Mouse (Mus musculus): ENCODE results near the gene Elfn1. TPM values are rescaled to one million over a fixed set of nuclear protein-coding genes. Genes with fewer than 3 reads are reported as not detected.

Elfn1 gene
- total and polyA plus RNA-seq, 3 experiments: 0.04 to 0.06 TPM; not detected in 1

DNA sequence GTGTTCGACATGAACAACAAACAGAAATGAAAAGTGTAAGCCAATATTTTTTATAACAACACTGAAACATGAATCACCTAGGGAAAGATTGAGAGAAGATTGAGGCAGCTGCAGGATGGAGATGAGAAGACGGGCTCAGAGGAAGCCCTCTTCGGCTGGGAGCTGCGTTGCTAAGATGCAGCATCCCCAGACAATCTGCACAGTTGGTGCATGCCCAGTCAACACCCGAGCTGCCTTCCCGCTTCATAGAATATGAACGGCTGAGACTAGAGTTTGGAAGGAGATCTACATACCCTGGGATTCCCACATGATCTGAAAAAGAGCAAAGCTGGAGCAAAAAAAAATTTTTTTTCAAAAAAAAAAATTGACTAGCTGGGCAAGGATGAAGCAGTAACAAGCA, 111.0 kb downstream of the Elfn1 start:
- Histone ChIP-seq H3K27me3 (replicated peaks) (no peaks in the 10 kb centered on the region), H3K79me2 (replicated peaks; ENCODE audit: control insufficient read depth, extremely low read depth, insufficient read depth, poor library complexity, severe bottlenecking) (no peaks in the 10 kb centered on the region), H3K9me3 (replicated peaks; ENCODE audit: low read length) (no peaks in the 10 kb centered on the region), H3K4me2 (ENCODE audit: insufficient read depth, low read depth, poor library complexity, severe bottlenecking) (no peak overlapping the region), H3K4me3 (replicated peaks in 1 of 3; ENCODE audit: low read depth in 2 of 3, low read length in 2 of 3, poor library complexity in 1 of 3) (no peak overlapping the region), H3K9ac (ENCODE audit: insufficient read depth, low read depth) (no peak overlapping the region), H3K27ac (ENCODE audit: insufficient read depth, low read depth) (no peak overlapping the region), H3K36me3 (replicated peaks in 1 of 2; ENCODE audit: control insufficient read depth in 1 of 2, insufficient read depth in 1 of 2, low read length in 1 of 2) (peaks cover 0 to 20% of the 10 kb centered on the region in 2 experiments), H3K4me1 (ENCODE audit: control insufficient read depth in 1 of 2, insufficient read depth in 2 of 2) (peaks cover 8 to 46% of the 10 kb centered on the region in 2 experiments)
- in situ Hi-C loops (cut with MboI; ENCODE audit: low pct_ligation_motif_present, low pct_unique_long_range_greater_than_20kb, low sequenced_read_pairs): no loop called here
- TF ChIP-seq GABPA (IDR thresholded peaks at IDR 0.05; ENCODE audit: insufficient replicate concordance, low read depth, low read length) (no peak), ZNF384 (IDR thresholded peaks at IDR 0.05; ENCODE audit: low read depth, low read length) (no peak), MYC (IDR thresholded peaks at IDR 0.05; ENCODE audit: low read depth, low read length) (no peak), UBTF (IDR thresholded peaks at IDR 0.05; ENCODE audit: low read depth, low read length) (no peak), TCF12 (IDR thresholded peaks at IDR 0.05; ENCODE audit: low read depth, low read length) (no peak), NRF1 (IDR thresholded peaks at IDR 0.05; ENCODE audit: low read depth, low read length) (no peak), PAX5 (IDR thresholded peaks at IDR 0.05; ENCODE audit: low read length) (no peak), MAX (IDR thresholded peaks at IDR 0.05; ENCODE audit: low read length) (no peak), ELF1 (IDR thresholded peaks at IDR 0.05; ENCODE audit: low read depth, low read length) (no peak), ETS1 (conservative IDR thresholded peaks at IDR 0.05; ENCODE audit: low read depth, low read length) (no peak), RAD21 (IDR thresholded peaks at IDR 0.05; ENCODE audit: low read depth, low read length) (no peak), MAFK (IDR thresholded peaks at IDR 0.05; ENCODE audit: insufficient replicate concordance, low read length) (no peak), CHD1 (IDR thresholded peaks at IDR 0.05; ENCODE audit: low read depth, low read length) (no peak), E2F4 (IDR thresholded peaks at IDR 0.05; ENCODE audit: insufficient replicate concordance, low read depth, low read length) (no peak)
- no peak for DNase-seq (ENCODE audit: extremely low read depth)
- dilution Hi-C loops (cut with MboI; ENCODE audit: extremely low pct_ligation_motif_present, extremely low pct_unique_long_range_greater_than_20kb, low sequenced_read_pairs): no loop called here

DNA sequence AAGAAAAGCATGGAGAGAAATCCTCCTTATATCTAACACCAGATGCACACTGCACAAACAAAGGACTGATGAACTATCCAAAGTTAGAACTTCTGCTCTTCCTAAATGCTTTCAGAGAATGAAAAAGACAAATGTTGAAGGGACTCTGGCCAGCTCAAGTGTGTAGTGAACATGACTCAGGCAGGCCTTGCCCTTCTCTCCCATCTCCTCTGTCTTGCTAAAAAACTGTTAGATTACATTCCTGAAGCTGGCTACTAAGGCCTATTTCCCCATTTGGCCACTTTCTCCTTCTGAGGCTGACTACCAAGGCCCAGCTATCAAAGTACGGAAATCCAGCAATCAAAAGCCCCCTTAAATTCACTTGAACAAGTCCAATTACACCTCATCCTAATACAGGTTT, 111.9 kb downstream of the Elfn1 start:
- Histone ChIP-seq H3K4me3 (replicated peaks in 1 of 3; ENCODE audit: low read depth in 2 of 3, low read length in 2 of 3, poor library complexity in 1 of 3) (no peak overlapping the region), H3K4me1 (ENCODE audit: control insufficient read depth in 1 of 2, insufficient read depth in 2 of 2) (peaks cover 8 to 53% of the 10 kb centered on the region in 2 experiments), H3K4me2 (ENCODE audit: insufficient read depth, low read depth, poor library complexity, severe bottlenecking) (no peak overlapping the region), H3K36me3 (replicated peaks in 1 of 2; ENCODE audit: control insufficient read depth in 1 of 2, insufficient read depth in 1 of 2, low read length in 1 of 2) (peaks cover 0 to 26% of the 10 kb centered on the region in 2 experiments), H3K27me3 (replicated peaks) (no peaks in the 10 kb centered on the region), H3K9ac (ENCODE audit: insufficient read depth, low read depth) (no peak overlapping the region), H3K79me2 (replicated peaks; ENCODE audit: control insufficient read depth, extremely low read depth, insufficient read depth, poor library complexity, severe bottlenecking) (no peaks in the 10 kb centered on the region), H3K27ac (ENCODE audit: insufficient read depth, low read depth) (no peak overlapping the region), H3K9me3 (replicated peaks; ENCODE audit: low read length) (no peaks in the 10 kb centered on the region)
- dilution Hi-C loops (cut with MboI; ENCODE audit: extremely low pct_ligation_motif_present, extremely low pct_unique_long_range_greater_than_20kb, low sequenced_read_pairs) (no loop called here), in situ Hi-C loops (cut with MboI; ENCODE audit: low pct_ligation_motif_present, low pct_unique_long_range_greater_than_20kb, low sequenced_read_pairs) (no loop called here)
- no peak for DNase-seq (ENCODE audit: extremely low read depth)
- TF ChIP-seq RCOR1 (conservative IDR thresholded peaks at IDR 0.05; ENCODE audit: low read depth, low read length) (no peak), EP300 (IDR thresholded peaks at IDR 0.05; ENCODE audit: low read length) (no peak), E2F4 (IDR thresholded peaks at IDR 0.05; ENCODE audit: insufficient replicate concordance, low read depth, low read length) (no peak), CHD1 (IDR thresholded peaks at IDR 0.05; ENCODE audit: low read depth, low read length) (no peak), POLR2AphosphoS2 (IDR thresholded peaks at IDR 0.05; ENCODE audit: low read depth, low read length) (no peak), MEF2A (IDR thresholded peaks at IDR 0.05; ENCODE audit: borderline replicate concordance, low read depth, low read length) (no peak), USF2 (conservative IDR thresholded peaks at IDR 0.05; ENCODE audit: low read depth, low read length) (no peak), HCFC1 (IDR thresholded peaks at IDR 0.05; ENCODE audit: low read depth, low read length) (no peak), MAFK (IDR thresholded peaks at IDR 0.05; ENCODE audit: insufficient replicate concordance, low read length) (no peak), POLR2A (IDR thresholded peaks at IDR 0.05; ENCODE audit: low read depth, low read length) (no peak), ELF1 (IDR thresholded peaks at IDR 0.05; ENCODE audit: low read depth, low read length) (no peak), ZC3H11A (IDR thresholded peaks at IDR 0.05; ENCODE audit: low read depth, low read length) (no peak), MAX (IDR thresholded peaks at IDR 0.05; ENCODE audit: low read length) (no peak), CHD2 (IDR thresholded peaks at IDR 0.05; ENCODE audit: low read length) (no peak), MXI1 (IDR thresholded peaks at IDR 0.05; ENCODE audit: low read depth, low read length) (no peak), RAD21 (IDR thresholded peaks at IDR 0.05; ENCODE audit: low read depth, low read length) (no peak), USF1 (IDR thresholded peaks at IDR 0.05; ENCODE audit: low read depth, low read length) (no peak), MYC (IDR thresholded peaks at IDR 0.05; ENCODE audit: low read depth, low read length) (no peak), JUN (IDR thresholded peaks at IDR 0.05; ENCODE audit: insufficient read depth, low read depth, low read length) (no peak)
